Mouse (Mus musculus) MN1 (cell line): ENCODE measurements around the gene Gm49711.
A peak's percentile ranks its signal among the peaks of the same experiment; 100 is the strongest.

Experiments used
- DNase-seq: peaks from one replicate; pipeline ENCODE4 v3.0.0-alpha.2; 2016; ENCODE audit warnings: low spot score

Gene Gm49711

GRCm38 (mm10) chr16:92120899-92121531 lies 62.9 kb downstream of the Gm49711 start:
- no peak for DNase-seq

DNA sequence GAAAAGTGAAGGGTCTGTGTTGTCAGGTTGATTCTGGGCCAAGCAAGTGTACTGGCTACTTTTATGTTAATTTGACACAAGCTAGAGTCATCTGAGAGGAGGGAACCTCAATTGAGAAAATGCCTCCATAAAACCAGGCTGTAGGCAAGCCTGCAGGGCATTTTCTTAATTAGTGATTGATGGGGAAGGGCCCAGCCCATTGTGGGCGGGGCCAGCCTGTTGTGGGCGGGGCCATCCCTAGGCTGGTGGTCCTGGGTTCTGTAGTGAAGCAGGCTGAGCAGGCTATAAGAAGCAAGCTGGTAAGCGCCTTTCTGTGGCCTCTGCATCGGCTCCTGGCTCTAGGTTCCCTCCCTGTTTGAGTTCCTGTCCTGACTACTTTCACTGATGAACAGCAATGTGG lies 69.1 kb downstream of the Gm49711 start:
- no peak for DNase-seq

DNA sequence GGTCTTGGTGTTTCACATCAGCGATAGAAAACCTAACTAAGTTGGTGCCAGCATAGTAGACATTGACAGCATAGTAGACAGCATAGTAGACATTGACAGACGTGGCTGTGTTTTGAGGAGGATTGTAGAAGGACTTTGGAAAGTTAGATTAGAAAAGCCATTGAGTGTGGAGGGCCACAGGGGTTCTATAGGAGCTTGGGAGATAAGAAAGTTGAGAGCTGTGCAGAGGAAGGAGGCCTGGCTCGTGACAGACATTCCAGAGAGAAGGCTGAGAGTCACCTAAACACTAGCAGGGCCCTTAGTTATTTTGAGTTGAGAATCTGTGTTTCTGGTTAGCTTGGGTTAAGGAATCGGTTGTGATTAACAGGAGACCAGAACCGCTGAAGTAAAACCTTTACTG lies 69.5 kb downstream of the Gm49711 start:
- no peak for DNase-seq

DNA sequence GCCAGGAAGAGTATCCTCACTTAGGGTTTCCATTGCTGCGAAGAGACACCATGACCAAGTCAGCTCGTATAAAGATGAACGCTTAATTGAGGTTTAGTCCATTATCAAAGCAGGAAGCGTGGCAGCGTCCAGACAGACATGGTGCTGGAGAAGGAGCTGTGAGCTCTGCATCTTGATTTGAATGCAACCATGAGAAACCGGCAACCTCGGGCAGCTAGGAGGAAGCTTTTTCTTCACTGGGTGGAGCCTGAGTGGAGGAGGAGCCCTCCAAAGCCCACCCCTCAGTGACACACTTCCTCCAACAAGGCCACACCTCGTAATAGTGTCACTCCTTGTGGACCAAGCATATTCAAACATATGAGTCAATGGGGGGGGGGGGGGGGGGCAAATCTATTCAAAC lies 71.7 kb downstream of the Gm49711 start:
- no peak for DNase-seq

DNA sequence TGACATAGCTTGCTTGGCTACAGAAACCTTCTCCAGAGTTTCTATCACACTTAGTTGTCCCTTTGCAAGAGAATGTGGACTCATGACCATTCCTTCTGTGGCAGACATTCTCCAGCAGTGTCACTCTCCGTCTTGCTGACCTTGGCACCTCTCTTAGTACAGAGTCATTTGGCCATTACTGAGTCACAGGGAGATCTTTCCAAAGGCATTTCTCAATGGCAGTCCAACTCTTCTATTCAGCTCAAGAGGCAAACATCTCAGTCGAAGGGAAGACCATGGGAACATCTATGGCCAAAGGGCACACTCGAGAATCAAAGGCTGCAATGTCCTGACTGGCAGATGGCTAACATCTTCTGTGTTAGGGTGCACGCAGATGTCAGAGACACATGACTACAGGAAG lies 74.4 kb downstream of the Gm49711 start:
- no peak for DNase-seq

- DNase-seq = no peak
Observed at GRCm38 (mm10) chr16:92134148-92134764, 76.1 kb downstream of the Gm49711 start.

- DNase-seq = no peak
Observed at GRCm38 (mm10) chr16:92136275-92136674, 78.2 kb downstream of the Gm49711 start.

GRCm38 (mm10) chr16:92139386-92140261 lies 81.5 kb downstream of the Gm49711 start:
- DNase-seq = no peak

GRCm38 (mm10) chr16:92140328-92140727 lies 82.2 kb downstream of the Gm49711 start:
- DNase-seq = no peak

DNA sequence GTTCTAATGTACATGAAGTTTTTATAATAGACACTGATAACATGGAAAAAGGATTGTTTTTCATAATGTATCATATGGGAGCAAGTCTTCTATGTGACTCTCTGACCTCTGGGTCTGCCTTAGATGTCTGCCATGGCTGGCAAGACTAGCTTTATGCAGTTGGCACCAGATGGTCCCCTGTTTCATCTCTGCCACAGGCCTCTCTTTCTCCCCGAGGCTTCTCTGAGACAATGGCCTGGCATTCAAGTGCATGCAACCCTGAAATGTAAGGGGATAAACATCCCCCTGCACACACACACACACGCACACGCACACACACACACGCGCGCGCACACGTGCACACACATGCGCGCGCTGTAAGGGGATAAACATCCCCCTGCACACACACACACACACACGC lies 82.9 kb downstream of the Gm49711 start:
- no peak for DNase-seq

GRCm38 (mm10) chr16:92142426-92143012 lies 84.4 kb downstream of the Gm49711 start:
- DNase-seq = no peak

DNA sequence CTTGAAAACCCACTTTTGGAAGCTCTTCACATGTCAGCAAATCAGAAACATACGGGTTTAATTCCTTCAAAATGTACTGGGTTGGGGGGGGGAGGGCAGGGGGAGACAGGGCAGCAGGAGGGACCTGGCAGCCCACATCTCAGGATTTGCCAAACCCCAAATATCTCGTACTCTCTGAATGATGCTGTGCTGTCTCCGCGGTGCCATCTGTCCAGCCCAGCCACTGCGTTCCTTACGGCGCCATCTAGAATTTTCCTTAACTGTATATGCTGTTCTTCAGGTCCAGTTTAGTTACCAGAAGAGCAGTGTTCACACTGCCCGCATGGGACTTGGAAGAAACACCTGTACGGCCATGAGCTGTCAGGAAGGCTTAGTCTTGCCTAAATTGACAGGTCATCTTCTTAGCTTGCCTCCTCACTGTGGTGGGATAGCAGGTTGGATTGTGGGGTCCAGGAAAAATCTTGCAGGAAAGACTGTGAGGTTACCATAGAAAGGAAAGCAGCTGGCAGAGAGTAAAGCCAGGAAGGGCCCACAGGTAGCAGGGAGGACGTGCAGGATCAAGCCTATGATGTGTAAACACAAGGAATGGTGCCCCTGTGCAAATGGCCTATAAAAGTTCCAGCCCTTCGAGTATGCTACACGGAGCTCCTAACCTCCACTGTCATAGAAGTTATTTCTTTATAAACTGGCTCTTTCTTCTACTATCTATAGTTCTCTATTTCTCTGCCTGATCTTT lies 89.7 kb downstream of the Gm49711 start:
- DNase-seq = no peak

DNA sequence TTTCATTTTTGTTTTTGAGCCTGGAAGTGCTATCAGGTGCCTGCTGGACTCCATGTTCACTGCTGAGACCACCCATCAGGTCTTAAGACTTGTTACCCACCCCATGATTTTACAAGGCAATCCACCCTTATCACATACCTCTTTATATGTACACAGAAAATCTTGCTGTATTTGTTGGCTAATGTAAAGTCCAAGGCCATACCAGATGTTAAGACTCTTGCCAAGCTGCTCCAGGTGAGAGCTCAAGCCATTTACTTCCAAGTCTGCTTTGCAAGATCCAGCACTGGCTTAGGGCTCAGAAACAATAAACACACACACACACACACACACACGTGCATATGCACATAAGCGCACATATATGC lies 90.2 kb downstream of the Gm49711 start:
- DNase-seq = no peak

- DNase-seq = no peak
Observed at GRCm38 (mm10) chr16:92150975-92151374, 92.9 kb downstream of the Gm49711 start.

DNA sequence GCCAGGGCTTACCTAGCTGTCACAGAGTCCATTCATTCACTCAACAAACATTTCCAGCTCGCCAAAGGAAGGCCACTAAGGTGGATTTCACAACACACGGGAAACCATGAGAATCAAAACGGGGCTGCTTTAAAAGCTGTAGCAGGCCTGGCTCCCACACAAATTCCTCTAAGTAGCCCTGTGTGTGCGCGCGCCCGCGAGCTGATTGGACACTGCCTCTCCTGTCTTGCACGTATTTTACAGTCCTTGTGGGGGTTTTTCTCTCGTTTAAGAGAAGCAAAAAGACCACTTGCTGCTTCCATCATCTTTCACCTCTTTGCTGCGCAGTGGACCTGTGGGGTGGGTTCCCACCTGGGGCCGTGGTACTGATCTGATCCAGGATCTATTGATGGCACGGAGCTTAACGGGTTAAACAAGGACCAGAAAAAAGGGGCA lies 99.9 kb downstream of the Gm49711 start:
- DNase-seq = no peak

- no peak for DNase-seq
Observed at GRCm38 (mm10) chr16:92158461-92159091, 100.5 kb downstream of the Gm49711 start.

- DNase-seq = no peak
Observed at GRCm38 (mm10) chr16:92159114-92159513, 101.0 kb downstream of the Gm49711 start.

DNA sequence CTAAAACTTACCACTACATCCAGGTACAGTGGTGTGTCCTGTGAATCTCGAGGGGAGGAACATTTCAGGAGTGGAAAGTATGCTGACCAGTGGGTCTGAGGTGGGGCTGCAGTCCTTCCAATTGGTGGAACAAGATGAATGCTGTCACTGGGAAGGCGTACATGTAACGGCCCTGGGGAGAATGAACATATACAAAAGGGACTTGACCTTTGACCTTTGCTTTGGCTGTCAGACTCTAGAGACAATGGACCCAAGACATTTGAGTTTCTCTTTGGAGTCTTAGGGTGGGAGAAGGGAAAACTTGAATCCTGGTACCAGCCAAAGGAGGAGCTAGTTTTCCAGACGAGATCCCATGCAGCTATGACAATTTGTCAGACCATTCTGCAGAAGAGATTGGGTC lies 104.2 kb downstream of the Gm49711 start:
- DNase-seq = no peak

GRCm38 (mm10) chr16:92163545-92163944 lies 105.4 kb downstream of the Gm49711 start:
- DNase-seq = no peak

- DNase-seq = peak; percentile 17
Observed at GRCm38 (mm10) chr16:92176052-92176451, 117.9 kb downstream of the Gm49711 start.

DNA sequence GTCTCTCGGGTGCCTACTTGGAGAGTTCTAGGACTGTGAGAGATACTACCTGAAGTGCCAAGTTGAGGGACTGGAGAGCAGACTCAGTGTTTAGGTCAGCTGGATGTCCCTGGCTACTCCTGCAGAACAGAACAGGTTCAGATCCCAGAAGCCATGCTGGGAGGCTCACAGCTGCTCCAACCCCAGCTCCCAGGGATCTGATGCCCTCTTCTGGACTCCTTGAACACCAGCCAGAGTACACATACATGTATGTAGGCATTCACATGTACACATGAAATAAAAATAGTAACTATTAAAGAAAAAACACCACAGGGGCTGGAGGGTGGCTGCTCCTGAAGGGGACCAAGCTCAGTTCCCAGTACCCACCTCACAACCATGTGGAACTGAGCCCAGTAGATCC lies 119.6 kb downstream of the Gm49711 start:
- DNase-seq = no peak

DNA sequence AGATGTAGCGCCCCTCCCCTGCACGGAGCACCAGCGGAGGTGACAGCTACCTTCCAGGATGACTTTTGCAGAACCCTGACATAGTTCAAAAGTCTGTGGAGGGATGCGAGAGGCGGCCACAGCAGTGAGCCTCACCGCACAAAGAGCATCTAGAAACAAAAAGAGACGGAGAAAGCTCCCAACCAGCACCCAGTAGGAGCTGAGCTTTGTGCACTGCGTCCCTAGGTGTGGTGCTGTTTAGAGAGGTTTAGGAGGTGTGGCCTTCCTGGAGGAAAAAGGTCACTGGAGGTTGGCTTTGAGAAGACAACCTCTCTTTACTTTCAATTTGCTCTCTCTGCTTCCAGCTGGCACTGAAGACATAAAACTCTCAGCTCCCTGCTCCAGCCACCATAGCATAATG lies 121.2 kb downstream of the Gm49711 start:
- no peak for DNase-seq
